Mouse (Mus musculus): ENCODE measurements around the gene Trpm4.
A peak's percentile ranks its signal among the peaks of the same experiment; 100 is the strongest.

The Trpm4 gene

GRCm38 (mm10) chr7:45353041-45353440 is 19.5 kb upstream of the Trpm4 start:
- no peak for DNase-seq (ENCODE audit: low read depth in 2 of 2, low spot score in 2 of 2)

- DNase-seq (ENCODE audit: low read depth in 2 of 2, low spot score in 2 of 2) = no peak
These were observed 13.3 kb upstream of the Trpm4 start for GRCm38 (mm10) chr7:45346905-45347304.

- DNase-seq (ENCODE audit: low read depth in 2 of 2, low spot score in 2 of 2) = no peak
These were observed 10.0 kb upstream of the Trpm4 start for GRCm38 (mm10) chr7:45343543-45343942.

- no peak for DNase-seq (ENCODE audit: low read depth in 2 of 2, low spot score in 2 of 2)
These were observed 8.5 kb upstream of the Trpm4 start for GRCm38 (mm10) chr7:45342081-45342480.

- peak; percentile 75 to 90 for DNase-seq (ENCODE audit: low read depth in 2 of 2, low spot score in 2 of 2)
These were observed 7.7 kb upstream of the Trpm4 start for GRCm38 (mm10) chr7:45341303-45341702.

- DNase-seq (ENCODE audit: low read depth in 2 of 2, low spot score in 2 of 2) = no peak
These were observed 7.1 kb upstream of the Trpm4 start for GRCm38 (mm10) chr7:45340669-45341068.

- no peak for DNase-seq (ENCODE audit: low read depth in 2 of 2, low spot score in 2 of 2)
These were observed 6.5 kb upstream of the Trpm4 start for GRCm38 (mm10) chr7:45340066-45340442.

GRCm38 (mm10) chr7:45339410-45340065 is 6.0 kb upstream of the Trpm4 start:
- no peak for DNase-seq (ENCODE audit: low read depth in 2 of 2, low spot score in 2 of 2)

- DNase-seq (ENCODE audit: low read depth in 2 of 2, low spot score in 2 of 2) = peak; percentile 24 to 52
These were observed 4.8 kb upstream of the Trpm4 start for GRCm38 (mm10) chr7:45338161-45338911.

GRCm38 (mm10) chr7:45337469-45337868 is 3.9 kb upstream of the Trpm4 start:
- no peak for DNase-seq (ENCODE audit: low read depth in 2 of 2, low spot score in 2 of 2)

GRCm38 (mm10) chr7:45336319-45336718 is 2.7 kb upstream of the Trpm4 start:
- no peak for DNase-seq (ENCODE audit: low read depth in 2 of 2, low spot score in 2 of 2)

- DNase-seq (ENCODE audit: low read depth in 2 of 2, low spot score in 2 of 2) = no peak
These were observed 1.5 kb upstream of the Trpm4 start, which contains the start of gene Hrc for GRCm38 (mm10) chr7:45335056-45335455. Hrc (plus strand) TSS chr7:45335290.

- DNase-seq (ENCODE audit: low read depth in 2 of 2, low spot score in 2 of 2) = no peak
These were observed 1.0 kb upstream of the Trpm4 start for GRCm38 (mm10) chr7:45334605-45335004.

GRCm38 (mm10) chr7:45332685-45333425 is 725 bp downstream of the Trpm4 start:
- no peak for DNase-seq (ENCODE audit: low read depth in 2 of 2, low spot score in 2 of 2)

GRCm38 (mm10) chr7:45331502-45331901 is 2.1 kb downstream of the Trpm4 start:
- DNase-seq (ENCODE audit: low read depth in 2 of 2, low spot score in 2 of 2) = no peak

- DNase-seq (ENCODE audit: low read depth in 2 of 2, low spot score in 2 of 2) = no peak
These were observed 4.6 kb downstream of the Trpm4 start for GRCm38 (mm10) chr7:45328841-45329475.

GRCm38 (mm10) chr7:45325800-45326199 is 7.8 kb downstream of the Trpm4 start:
- DNase-seq (ENCODE audit: low read depth in 2 of 2, low spot score in 2 of 2) = no peak

GRCm38 (mm10) chr7:45323069-45323468 is 10.5 kb downstream of the Trpm4 start:
- no peak for DNase-seq (ENCODE audit: low read depth in 2 of 2, low spot score in 2 of 2)

GRCm38 (mm10) chr7:45322245-45322644 is 11.3 kb downstream of the Trpm4 start:
- no peak for DNase-seq (ENCODE audit: low read depth in 2 of 2, low spot score in 2 of 2)

- DNase-seq (ENCODE audit: low read depth in 2 of 2, low spot score in 2 of 2) = no peak
These were observed 17.0 kb downstream of the Trpm4 start for GRCm38 (mm10) chr7:45316536-45316935.

GRCm38 (mm10) chr7:45315182-45315701 is 18.3 kb downstream of the Trpm4 start:
- no peak for DNase-seq (ENCODE audit: low read depth in 2 of 2, low spot score in 2 of 2)

Data from CD8-positive naive resting alpha-beta T cell, adult 2 months (primary cell).